Mouse (Mus musculus) heart, embryonic 14.5 days (tissue): ENCODE measurements around the gene Olfr974. TPM values are rescaled to one million over a fixed set of nuclear protein-coding genes. Genes with fewer than 3 reads are reported as not detected.
"Not testable (repeated sequence)": the region's sequence is repeated elsewhere in the genome, so short reads cannot be mapped to it uniquely, and the experiment has no call there.

Source experiments
- ATAC-seq: fragments of 200-750 bp; cut with Nextera tagmentation; 2 replicates; pipeline ENCODE4 v1.8.0; 2017; ENCODE audit warnings: low read depth, moderate TSS enrichment; ENCODE audit not compliant: insufficient number of reproducible peaks, insufficient read depth, low FRiP score
- H3K27ac ChIP-seq, 2 experiments: fragments of 200-500 bp in 1 of 2; fragments of 300-500 bp in 1 of 2; sonication (generic) in 1 of 2; replicated peaks in 1 of 2; 2 replicates each; pipeline ENCODE4 v1.5.1; 2012 to 2014; ENCODE audit warnings: low read depth in 2 of 2, low read length in 2 of 2, control low read depth in 1 of 2, mild to moderate bottlenecking in 1 of 2, mixed read lengths in 1 of 2; ENCODE audit not compliant: control insufficient read depth in 1 of 2, insufficient read depth in 1 of 2
- H3K27me3 ChIP-seq: fragments of 300-500 bp; sonication (generic); 2 replicates; pipeline ENCODE4 v1.6.1; 2014; ENCODE audit warnings: mild to moderate bottlenecking, low read length, control low read depth; ENCODE audit not compliant: control insufficient read depth, insufficient read depth
- H3K36me3 ChIP-seq: fragments of 300-500 bp; sonication (generic); 2 replicates; pipeline ENCODE4 v1.6.1; 2014; ENCODE audit warnings: mild to moderate bottlenecking, control low read depth, low read length, mixed read lengths; ENCODE audit not compliant: control insufficient read depth, insufficient read depth
- H3K4me1 ChIP-seq, 2 experiments: fragments of 200-500 bp in 1 of 2; fragments of 300-500 bp in 1 of 2; sonication (generic) in 1 of 2; 2 replicates each; pipeline ENCODE4 v1.6.1; 2012 to 2014; ENCODE audit warnings: low read length in 2 of 2, control low read depth in 1 of 2, mixed read lengths in 1 of 2; ENCODE audit not compliant: control insufficient read depth in 2 of 2, insufficient read depth in 2 of 2
- H3K4me2 ChIP-seq: fragments of 300-500 bp; sonication (generic); 2 replicates; pipeline ENCODE4 v1.6.1; 2014; ENCODE audit warnings: mild to moderate bottlenecking, low read length
- H3K4me3 ChIP-seq, 2 experiments: fragments of 200-500 bp in 1 of 2; fragments of 300-500 bp in 1 of 2; sonication (generic) in 1 of 2; 2 replicates each; pipeline ENCODE4 v1.5.1; 2012 to 2014; ENCODE audit warnings: low read length in 2 of 2, mild to moderate bottlenecking in 2 of 2, control low read depth in 1 of 2, low read depth in 1 of 2, moderate library complexity in 1 of 2; ENCODE audit not compliant: control insufficient read depth in 1 of 2, insufficient read depth in 1 of 2
- H3K9ac ChIP-seq: fragments of 300-500 bp; sonication (generic); 2 replicates; pipeline ENCODE4 v1.6.1; 2014; ENCODE audit warnings: mild to moderate bottlenecking, low read length
- H3K9me3 ChIP-seq: fragments of 300-500 bp; sonication (generic); 2 replicates; pipeline ENCODE4 v1.6.1; 2016; ENCODE audit warnings: low read length, control low read depth; ENCODE audit not compliant: control insufficient read depth
- WGBS: fragments of 180-500 bp; shearing (Covaris S2); extraction: QIAGEN DNeasy Blood & Tissue Kit; methylation state at CpG from one replicate; pipeline ENCODE4 v1.1.7; 2014; 5-methylcytosine and 5-hydroxymethylcytosine counted together
- polyA plus RNA-seq: library from polyadenylated mRNA; unstranded; fragments of >200 nt; fragmentation: Nextera tagmentation; extraction: Ambion mirVana; gene quantifications from 2 replicates; pipeline ENCODE4 v1.2.1, GENCODE M21; 2014

Olfr974 gene
- polyA plus RNA-seq, result not detected in 2 replicates

DNA sequence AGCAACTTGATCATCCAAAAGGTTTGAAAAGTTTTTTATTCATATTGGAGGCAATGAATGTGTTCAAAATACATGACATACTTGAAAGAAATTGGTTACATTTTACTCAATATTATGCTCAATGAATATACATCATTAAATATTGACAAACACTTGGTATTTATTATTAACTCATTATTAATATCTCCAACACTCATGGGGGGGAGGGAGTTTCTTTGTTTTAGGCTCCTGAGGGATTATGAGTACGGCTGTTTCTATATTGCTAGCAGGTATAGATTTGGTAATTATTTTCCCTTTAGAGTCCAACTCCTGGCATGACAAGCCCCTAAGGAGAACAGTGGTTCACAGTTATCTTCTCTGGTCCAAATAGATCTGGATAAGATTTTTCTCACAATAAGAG is at the start of gene Olfr974:
Olfr974 (plus strand) TSS at position 301 of the 400 bp plus-strand sequence.
- Histone ChIP-seq H3K27ac (no peak within 1 kb of the TSS), H3K9me3 (no peaks in the 10 kb centered on the region), H3K4me1 (no peaks in the 10 kb centered on the region), H3K27me3 (no peaks in the 10 kb centered on the region), H3K9ac (no peak within 1 kb of the TSS), H3K4me2 (no peak within 1 kb of the TSS), H3K4me3 (no peak within 1 kb of the TSS), H3K36me3 (no peaks in the 10 kb centered on the region)
- 86% methylated on average over 1 of the region's 1 CpGs for WGBS
- ATAC-seq, result no peak

DNA sequence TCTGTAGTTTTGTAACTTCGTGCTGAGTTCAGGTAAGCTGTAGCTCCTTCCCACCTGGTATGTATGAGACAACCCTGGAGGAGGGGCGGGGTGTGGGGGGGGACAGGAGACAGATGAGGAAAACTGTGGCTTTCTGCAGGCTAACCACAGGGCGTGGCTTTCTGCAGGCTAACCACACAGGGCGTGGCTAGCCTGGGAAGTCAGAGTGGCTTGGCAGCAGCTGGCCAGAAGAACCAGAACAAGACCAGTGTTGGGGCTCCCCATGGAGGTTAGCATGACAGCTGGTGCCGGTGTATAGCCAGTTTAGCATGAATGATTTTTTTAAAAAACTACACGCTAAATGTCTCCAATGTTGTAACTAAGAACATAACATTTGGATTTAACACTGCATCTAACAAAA is 32.2 kb upstream of the Olfr974 start:
- Histone ChIP-seq H3K4me2 (no peak overlapping the region), H3K4me3 (no peak overlapping the region), H3K4me1 (no peaks in the 10 kb centered on the region), H3K36me3 (no peaks in the 10 kb centered on the region), H3K9ac (no peak overlapping the region), H3K9me3 (no peaks in the 10 kb centered on the region), H3K27ac (no peak overlapping the region), H3K27me3 (no peaks in the 10 kb centered on the region)
- ATAC-seq, result no peak
- WGBS, result 79% methylated on average over 6 of the region's 6 CpGs

DNA sequence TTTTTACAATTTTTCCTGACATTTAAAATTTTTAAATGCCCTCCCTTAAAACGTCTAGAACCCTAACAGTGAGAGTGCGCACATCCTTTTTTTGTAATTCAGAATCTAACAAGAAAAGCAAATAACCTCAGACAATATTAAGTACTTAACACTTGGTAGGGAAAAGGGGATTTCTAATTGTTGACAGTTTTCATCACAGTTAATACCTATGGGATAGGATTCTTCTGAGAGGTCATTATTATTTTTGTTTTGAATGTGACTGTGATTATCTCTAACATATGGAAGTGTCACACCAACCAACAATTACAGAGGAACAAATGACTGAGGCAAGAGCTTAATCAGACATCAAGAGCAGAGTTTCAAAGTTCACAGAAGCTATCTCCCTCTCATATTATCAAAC is 30.3 kb upstream of the Olfr974 start, which contains the start of gene Olfr229:
Olfr229 (plus strand) TSS at position 301 of the 400 bp plus-strand sequence.
- H3K4me3 ChIP-seq, result no peak within 1 kb of the TSS
- no peak within 1 kb of the TSS for H3K4me2 ChIP-seq
- H3K9me3 ChIP-seq, result no peaks in the 10 kb centered on the region
- no peaks in the 10 kb centered on the region for H3K27me3 ChIP-seq
- H3K4me1 ChIP-seq, result no peaks in the 10 kb centered on the region
- ATAC-seq, result no peak
- WGBS, result 62% methylated on average over 2 of the region's 2 CpGs
- no peak within 1 kb of the TSS for H3K27ac ChIP-seq
- H3K9ac ChIP-seq, result no peak within 1 kb of the TSS
- H3K36me3 ChIP-seq, result no peaks in the 10 kb centered on the region

DNA sequence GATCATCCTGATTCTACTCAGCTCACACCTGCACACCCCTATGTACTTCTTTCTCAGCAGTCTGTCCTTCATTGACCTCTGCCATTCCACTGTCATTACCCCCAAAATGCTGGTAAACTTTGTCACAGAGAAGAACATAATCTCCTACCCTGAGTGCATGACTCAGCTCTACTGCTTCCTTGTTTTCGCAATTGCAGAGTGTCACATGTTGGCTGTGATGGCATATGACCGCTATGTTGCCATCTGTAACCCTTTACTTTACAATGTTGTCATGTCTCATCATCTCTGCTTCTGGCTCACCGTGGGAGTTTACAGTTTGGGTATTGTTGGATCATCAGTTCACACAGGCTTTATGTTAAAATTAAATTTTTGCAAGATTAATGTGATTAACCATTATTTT is 27.4 kb upstream of the Olfr974 start:
- WGBS, result 71% methylated on average over 3 of the region's 3 CpGs
- Histone ChIP-seq H3K36me3 (no peaks in the 10 kb centered on the region), H3K27ac (no peak overlapping the region), H3K4me2 (no peak overlapping the region), H3K4me1 (no peaks in the 10 kb centered on the region), H3K9ac (no peak overlapping the region), H3K9me3 (no peaks in the 10 kb centered on the region), H3K4me3 (no peak overlapping the region), H3K27me3 (no peaks in the 10 kb centered on the region)
- no peak for ATAC-seq

DNA sequence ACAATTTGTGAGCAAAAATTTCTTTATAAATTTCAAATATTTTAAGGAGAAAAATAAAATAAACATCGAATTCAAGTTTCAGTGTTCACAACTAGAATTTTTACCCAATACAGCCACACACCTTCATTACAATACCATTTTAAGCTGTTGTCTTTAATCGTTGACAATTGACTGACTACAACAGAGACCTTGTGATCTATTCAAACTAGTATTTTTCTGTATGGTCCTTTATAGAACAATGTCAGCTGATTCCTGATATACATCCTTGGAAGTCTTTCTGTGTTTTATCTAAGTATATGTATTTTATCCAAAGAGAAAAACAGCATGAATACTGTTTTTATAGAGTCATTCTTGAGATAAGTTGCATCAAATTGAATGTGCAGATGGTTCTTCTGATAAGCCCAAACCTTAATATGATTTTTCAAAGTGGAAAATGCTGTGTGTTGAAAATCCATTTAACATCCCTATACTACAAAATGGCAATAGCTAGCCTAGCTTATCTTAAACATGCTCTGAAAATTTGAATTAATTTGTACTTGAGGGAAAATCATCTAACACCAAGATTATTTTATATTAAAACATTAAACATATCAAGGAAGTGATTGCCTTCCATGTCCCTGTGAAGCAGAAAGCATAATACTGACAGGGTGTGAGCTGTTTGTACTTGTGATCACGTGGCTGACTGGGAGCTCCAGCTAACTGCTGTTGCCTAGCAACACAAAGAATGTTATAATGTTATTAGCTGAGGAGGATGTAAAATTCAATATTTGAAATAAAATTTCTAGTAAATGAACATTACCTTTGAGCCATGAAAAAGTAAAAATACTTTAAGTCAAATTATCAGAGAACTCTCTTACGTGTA is 9.1 kb upstream of the Olfr974 start:
- H3K9me3 ChIP-seq, H3K36me3 ChIP-seq, H3K4me1 ChIP-seq, ATAC-seq, H3K27me3 ChIP-seq, H3K9ac ChIP-seq, H3K4me2 ChIP-seq, H3K27ac ChIP-seq, H3K4me3 ChIP-seq: not testable (repeated sequence)
- no CpG with 5 or more reads among the region's 4 CpGs for WGBS

DNA sequence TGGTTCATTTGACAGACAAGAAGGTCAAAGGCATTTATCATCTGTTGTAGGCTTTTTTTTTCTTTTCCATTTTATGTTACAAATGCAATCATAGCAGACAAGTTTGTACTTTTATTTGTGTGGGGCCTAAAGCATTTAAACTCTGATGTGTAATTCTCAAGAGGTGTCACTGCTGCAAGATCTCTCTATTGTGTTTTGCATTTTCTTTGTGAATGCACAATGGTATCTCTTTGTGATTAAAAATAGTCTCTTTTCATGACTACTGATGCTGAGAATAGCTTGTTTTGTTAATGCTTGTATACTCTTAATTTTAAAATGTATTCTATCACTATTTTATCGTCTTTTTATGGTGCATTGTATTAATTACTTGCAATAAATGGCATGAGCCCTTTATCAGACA is 8.5 kb upstream of the Olfr974 start:
- not testable (repeated sequence) for H3K27me3 ChIP-seq, H3K36me3 ChIP-seq, H3K27ac ChIP-seq, H3K4me2 ChIP-seq, ATAC-seq, H3K9ac ChIP-seq, H3K9me3 ChIP-seq, H3K4me1 ChIP-seq, H3K4me3 ChIP-seq
- WGBS, result 52% methylated on average over 1 of the region's 1 CpGs

DNA sequence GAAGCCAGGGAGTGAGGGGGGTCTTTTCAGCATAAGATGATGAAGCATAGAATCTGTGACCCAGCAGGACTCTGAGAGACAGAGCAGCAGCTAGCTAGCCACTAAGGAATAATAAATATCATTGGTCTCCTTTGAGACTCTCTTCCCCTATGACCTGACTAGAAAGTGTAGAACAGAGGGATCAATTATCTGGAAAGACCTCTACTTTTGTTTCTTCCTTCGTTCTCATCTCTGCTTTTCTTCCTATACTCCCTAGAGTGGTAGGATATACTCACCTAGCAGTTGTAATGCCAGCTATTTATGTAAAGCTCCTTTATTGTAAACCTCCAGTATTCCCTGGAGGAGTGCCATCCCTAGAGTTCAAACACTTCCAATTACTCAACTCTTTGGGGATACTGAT is 14.6 kb downstream of the Olfr974 start, which contains the start of gene Olfr975:
Olfr975 (minus strand) TSS at position 101 of the 400 bp plus-strand sequence.
- no peak within 1 kb of the TSS for H3K27ac ChIP-seq
- H3K4me1 ChIP-seq, result no peaks in the 10 kb centered on the region
- H3K4me3 ChIP-seq, result no peak within 1 kb of the TSS
- H3K9me3 ChIP-seq, result no peaks in the 10 kb centered on the region
- no peaks in the 10 kb centered on the region for H3K27me3 ChIP-seq
- H3K9ac ChIP-seq, result no peak within 1 kb of the TSS
- ATAC-seq, result no peak
- no peak within 1 kb of the TSS for H3K4me2 ChIP-seq
- H3K36me3 ChIP-seq, result no peaks in the 10 kb centered on the region
- WGBS, result 79% methylated on average over 1 of the region's 1 CpGs

DNA sequence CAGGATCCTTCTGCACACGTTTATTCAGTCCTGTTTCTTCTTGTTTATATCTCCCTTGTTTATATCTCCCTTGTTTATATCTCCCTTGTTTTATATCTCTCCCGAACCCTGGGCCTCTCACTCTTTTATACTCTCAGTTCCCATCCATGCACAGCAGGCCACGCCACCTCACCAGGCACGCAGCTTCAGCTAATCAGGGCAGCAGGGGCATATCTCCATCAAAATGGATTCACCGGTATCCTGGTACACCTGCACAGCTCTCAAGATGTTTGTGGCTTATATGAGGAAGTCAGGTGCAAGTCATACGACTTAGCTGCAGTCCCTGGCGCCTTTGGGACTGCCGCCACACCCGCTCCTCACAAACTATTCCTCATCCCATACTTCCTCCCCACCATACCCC is 23.7 kb downstream of the Olfr974 start, which contains the start of gene Olfr976:
Olfr976 (minus strand) TSS at position 101 of the 400 bp plus-strand sequence.
- not testable (repeated sequence) for H3K4me2 ChIP-seq, H3K4me1 ChIP-seq
- WGBS, result 68% methylated on average over 6 of the region's 9 CpGs

More for the DNA sequence above, 23.7 kb downstream of the Olfr974 start, which contains the start of gene Olfr976:
- H3K9me3 ChIP-seq, H3K27me3 ChIP-seq, ATAC-seq, H3K4me3 ChIP-seq, H3K27ac ChIP-seq, H3K36me3 ChIP-seq, H3K9ac ChIP-seq: not testable (repeated sequence)
